Mouse (Mus musculus): Measurements from ENCODE around the gene Olfr56. TPM values are rescaled to one million over a fixed set of nuclear protein-coding genes. Genes with fewer than 3 reads are reported as not detected.
A peak's percentile ranks its signal among the peaks of the same experiment; 100 is the strongest.

The Olfr56 gene
- polyA plus RNA-seq, 1 experiment from 2014 or later = not detected

DNA sequence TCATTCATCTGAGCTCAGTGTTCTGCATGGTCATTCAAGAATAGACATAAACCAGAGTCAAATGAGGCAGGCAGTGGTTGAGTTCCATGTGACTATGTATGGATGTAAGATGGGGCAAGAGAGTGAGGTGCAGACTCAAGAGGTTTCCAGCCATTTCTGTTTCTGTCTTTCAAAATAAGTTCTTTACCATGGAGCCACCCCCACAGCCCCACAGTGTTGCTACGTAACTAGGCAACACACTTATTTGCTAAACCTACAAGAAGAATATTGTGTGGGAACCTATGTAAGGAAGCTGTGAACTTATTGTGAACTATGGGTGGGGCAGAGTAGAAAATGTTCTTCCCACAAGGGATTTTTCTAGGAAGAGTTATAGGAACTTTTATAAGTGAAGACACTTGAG, 104.5 kb downstream of the Olfr56 start:
- 87% methylated on average over 1 of the region's 1 CpGs for WGBS
- no peak for ATAC-seq (replicated peaks; ENCODE audit: insufficient number of reproducible peaks, low FRiP score, low TSS enrichment, low read depth)
- H3K4me3 ChIP-seq (ENCODE audit: low read depth, low read length) = no peak overlapping the region
- no peak for DNase-seq (ENCODE audit: low spot score)
- no peak overlapping the region for H3K4me2 ChIP-seq (ENCODE audit: low read depth, low read length)
- H3K9ac ChIP-seq (replicated peaks; ENCODE audit: low read length) = no peak overlapping the region
- no peaks in the 10 kb centered on the region for H3K36me3 ChIP-seq (replicated peaks; ENCODE audit: control insufficient read depth, insufficient read depth, low read depth, low read length)
- no peaks in the 10 kb centered on the region for H3K4me1 ChIP-seq (ENCODE audit: control insufficient read depth, insufficient read depth, low read length)
- no peak overlapping the region for H3K27ac ChIP-seq (replicated peaks; ENCODE audit: low read depth, low read length)
- no peaks in the 10 kb centered on the region for H3K9me3 ChIP-seq (replicated peaks; ENCODE audit: control insufficient read depth, low read length)
- H3K27me3 ChIP-seq (ENCODE audit: control insufficient read depth, insufficient read depth, low read length) = no peaks in the 10 kb centered on the region; the same call in 1 of the 2 replicates

DNA sequence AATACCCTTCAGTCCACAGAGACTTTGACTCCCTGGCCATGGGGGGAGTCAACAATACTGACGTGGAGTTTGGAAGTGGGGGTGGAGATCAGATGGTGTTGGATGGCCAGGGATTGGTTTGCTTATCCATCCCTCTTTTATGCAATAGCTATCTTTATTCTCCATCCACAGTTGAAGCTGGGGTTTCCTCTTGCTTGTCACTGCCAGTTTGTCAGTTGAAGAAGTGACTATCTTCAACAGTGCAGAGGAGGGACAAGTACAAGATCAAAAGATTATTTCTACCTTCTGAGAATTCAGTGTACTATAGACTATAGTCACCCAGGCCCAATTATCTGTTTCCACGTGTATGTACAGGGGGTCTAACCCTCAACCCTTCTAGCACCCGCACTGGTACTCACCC, 105.1 kb downstream of the Olfr56 start:
- DNase-seq (ENCODE audit: low spot score) (no peak), ATAC-seq (replicated peaks; ENCODE audit: insufficient number of reproducible peaks, low FRiP score, low TSS enrichment, low read depth) (no peak)
- Histone ChIP-seq H3K4me1 (ENCODE audit: control insufficient read depth, insufficient read depth, low read length) (no peaks in the 10 kb centered on the region), H3K27me3 (ENCODE audit: control insufficient read depth, insufficient read depth, low read length) (no peaks in the 10 kb centered on the region; the same call in 1 of the 2 replicates), H3K4me3 (ENCODE audit: low read depth, low read length) (no peak overlapping the region), H3K36me3 (replicated peaks; ENCODE audit: control insufficient read depth, insufficient read depth, low read depth, low read length) (no peaks in the 10 kb centered on the region), H3K27ac (replicated peaks; ENCODE audit: low read depth, low read length) (no peak overlapping the region), H3K9ac (replicated peaks; ENCODE audit: low read length) (no peak overlapping the region), H3K4me2 (ENCODE audit: low read depth, low read length) (no peak overlapping the region), H3K9me3 (replicated peaks; ENCODE audit: control insufficient read depth, low read length) (no peaks in the 10 kb centered on the region)
- whole genome bisulfite sequencing = 69% methylated on average over 3 of the region's 3 CpGs

DNA sequence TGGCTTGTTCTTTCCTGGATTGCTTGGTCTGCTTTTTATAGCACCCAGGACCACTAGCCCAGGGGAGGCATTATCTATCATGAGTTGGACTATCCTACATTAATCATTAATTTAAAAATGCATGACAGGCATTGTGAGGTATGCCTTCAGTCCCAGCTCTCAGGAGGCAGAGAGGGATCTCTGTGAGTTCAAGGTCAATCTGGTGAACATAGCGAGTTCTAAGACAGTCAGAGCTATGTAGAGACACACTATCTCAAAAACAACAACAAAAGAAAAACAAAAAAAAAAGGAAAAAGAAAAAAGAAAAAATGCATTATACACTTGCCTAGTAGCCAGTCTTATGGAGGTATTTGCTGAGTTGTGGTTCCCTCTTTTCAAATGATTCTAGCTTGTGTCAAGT, 105.7 kb downstream of the Olfr56 start:
- Histone ChIP-seq H3K27ac (replicated peaks; ENCODE audit: low read depth, low read length) (no peak overlapping the region), H3K4me1 (ENCODE audit: control insufficient read depth, insufficient read depth, low read length) (no peaks in the 10 kb centered on the region), H3K9ac (replicated peaks; ENCODE audit: low read length) (no peak overlapping the region), H3K4me2 (ENCODE audit: low read depth, low read length) (no peak overlapping the region), H3K36me3 (replicated peaks; ENCODE audit: control insufficient read depth, insufficient read depth, low read depth, low read length) (no peaks in the 10 kb centered on the region), H3K27me3 (ENCODE audit: control insufficient read depth, insufficient read depth, low read length) (no peaks in the 10 kb centered on the region; the same call in 1 of the 2 replicates), H3K9me3 (replicated peaks; ENCODE audit: control insufficient read depth, low read length) (no peaks in the 10 kb centered on the region), H3K4me3 (ENCODE audit: low read depth, low read length) (no peak overlapping the region)
- 74% methylated on average over 1 of the region's 1 CpGs for WGBS
- no peak for ATAC-seq (replicated peaks; ENCODE audit: insufficient number of reproducible peaks, low FRiP score, low TSS enrichment, low read depth)
- DNase-seq (ENCODE audit: low spot score) = no peak

DNA sequence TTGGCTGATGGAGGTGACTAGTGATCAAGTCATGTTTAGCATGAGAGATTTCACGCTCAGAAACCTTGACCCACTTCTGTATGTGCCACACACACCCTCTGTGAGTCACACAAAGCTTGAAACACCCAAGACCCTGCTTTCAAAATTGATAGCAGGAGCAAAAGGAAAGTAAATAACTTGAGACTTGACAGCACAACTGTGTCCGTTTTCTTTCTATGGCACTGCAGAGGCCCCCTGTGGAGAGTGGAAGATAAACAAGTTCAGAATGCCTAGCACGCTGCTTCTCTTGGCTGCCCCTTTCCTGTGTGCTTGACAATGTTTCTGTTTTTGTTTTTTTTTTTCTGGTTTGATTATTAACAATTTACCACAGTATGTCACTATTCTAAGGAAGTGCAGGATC, 106.2 kb downstream of the Olfr56 start:
- H3K27me3 ChIP-seq (ENCODE audit: control insufficient read depth, insufficient read depth, low read length) = no peaks in the 10 kb centered on the region; the same call in 1 of the 2 replicates
- H3K9me3 ChIP-seq (replicated peaks; ENCODE audit: control insufficient read depth, low read length) = no peaks in the 10 kb centered on the region
- H3K4me3 ChIP-seq (ENCODE audit: low read depth, low read length) = no peak overlapping the region
- H3K9ac ChIP-seq (replicated peaks; ENCODE audit: low read length) = no peak overlapping the region
- H3K27ac ChIP-seq (replicated peaks; ENCODE audit: low read depth, low read length) = no peak overlapping the region
- H3K36me3 ChIP-seq (replicated peaks; ENCODE audit: control insufficient read depth, insufficient read depth, low read depth, low read length) = no peaks in the 10 kb centered on the region
- ATAC-seq (replicated peaks; ENCODE audit: insufficient number of reproducible peaks, low FRiP score, low TSS enrichment, low read depth) (no peak), DNase-seq (ENCODE audit: low spot score) (no peak)
- 50% methylated on average over 3 of the region's 3 CpGs for WGBS
- H3K4me2 ChIP-seq (ENCODE audit: low read depth, low read length) = no peak overlapping the region
- H3K4me1 ChIP-seq (ENCODE audit: control insufficient read depth, insufficient read depth, low read length) = no peaks in the 10 kb centered on the region

DNA sequence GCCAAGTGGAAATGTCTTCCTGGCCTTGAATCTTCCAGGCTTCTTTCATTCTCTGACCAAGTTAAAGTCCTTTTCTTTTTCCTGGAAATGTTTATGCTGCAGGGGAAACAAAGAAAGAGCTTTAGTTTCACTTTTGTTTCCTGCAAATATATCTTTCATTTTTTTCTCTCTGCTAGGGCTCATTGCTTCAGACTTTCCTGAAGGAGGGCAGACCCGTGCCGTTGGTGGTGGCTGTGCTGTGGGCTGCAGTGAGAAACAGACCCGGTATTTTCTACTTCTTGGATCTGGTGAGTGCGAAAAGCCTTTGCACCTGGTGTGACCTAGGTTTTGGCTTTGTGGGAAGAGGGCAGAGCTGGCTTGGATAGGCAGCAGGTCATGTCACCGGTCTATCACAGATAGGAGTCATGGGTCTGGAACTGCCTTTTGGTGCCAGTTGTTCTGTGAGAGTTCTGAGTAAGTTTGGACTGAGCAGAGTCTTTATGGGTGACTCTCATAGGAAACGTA, 108.2 kb downstream of the Olfr56 start:
- Histone ChIP-seq H3K4me3 (ENCODE audit: low read depth, low read length) (no peak overlapping the region), H3K9ac (replicated peaks; ENCODE audit: low read length) (no peak overlapping the region), H3K27ac (replicated peaks; ENCODE audit: low read depth, low read length) (no peak overlapping the region), H3K4me2 (ENCODE audit: low read depth, low read length) (no peak overlapping the region), H3K36me3 (replicated peaks; ENCODE audit: control insufficient read depth, insufficient read depth, low read depth, low read length) (no peaks in the 10 kb centered on the region), H3K27me3 (ENCODE audit: control insufficient read depth, insufficient read depth, low read length) (no peaks in the 10 kb centered on the region; the same call in 1 of the 2 replicates), H3K4me1 (ENCODE audit: control insufficient read depth, insufficient read depth, low read length) (no peaks in the 10 kb centered on the region), H3K9me3 (replicated peaks; ENCODE audit: control insufficient read depth, low read length) (no peaks in the 10 kb centered on the region)
- WGBS = 80% methylated on average over 6 of the region's 6 CpGs
- ATAC-seq (replicated peaks; ENCODE audit: insufficient number of reproducible peaks, low FRiP score, low TSS enrichment, low read depth) (no peak), DNase-seq (ENCODE audit: low spot score) (no peak)

DNA sequence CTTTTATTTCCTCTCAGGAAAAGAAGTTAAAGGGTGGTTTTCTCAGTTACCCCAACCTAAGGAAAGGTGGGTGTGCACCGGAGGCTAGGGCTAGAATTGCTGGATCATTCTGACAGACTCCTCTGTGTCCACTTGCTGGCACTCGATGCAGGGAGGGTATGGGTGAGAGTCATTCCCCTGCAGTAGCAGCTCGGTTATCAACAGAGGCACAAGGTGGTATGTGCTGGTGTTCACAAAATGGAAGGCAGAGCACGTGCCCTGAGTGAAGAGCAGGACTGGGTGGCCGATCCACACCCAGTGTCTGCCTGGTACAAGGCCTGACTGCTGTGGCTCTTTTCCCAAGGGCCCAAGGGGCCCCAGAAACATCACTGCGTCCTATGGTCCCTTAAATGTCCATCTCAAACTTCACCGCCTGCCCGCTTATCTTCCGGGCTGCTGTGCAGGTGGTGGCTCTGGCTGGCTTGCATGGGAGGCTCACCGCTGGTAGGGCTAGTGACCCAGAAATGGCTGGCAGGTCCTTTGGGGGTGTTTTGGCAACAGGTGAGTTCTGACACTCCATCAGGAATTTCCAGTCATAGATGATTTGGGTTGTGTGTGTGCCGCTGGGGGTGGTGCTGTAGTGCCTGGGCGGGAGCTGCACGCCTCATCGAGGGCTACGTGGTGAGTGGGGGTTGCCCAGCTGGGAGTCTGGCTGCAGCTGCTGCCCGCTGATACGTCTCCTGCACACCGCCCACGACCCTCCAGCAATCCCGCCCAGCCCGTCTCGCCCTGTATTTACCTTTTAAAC, 109.3 kb downstream of the Olfr56 start:
- Histone ChIP-seq H3K36me3 (replicated peaks; ENCODE audit: control insufficient read depth, insufficient read depth, low read depth, low read length) (no peaks in the 10 kb centered on the region), H3K4me3 (ENCODE audit: low read depth, low read length) (no peak overlapping the region), H3K27me3 (ENCODE audit: control insufficient read depth, insufficient read depth, low read length) (no peaks in the 10 kb centered on the region), H3K9me3 (replicated peaks; ENCODE audit: control insufficient read depth, low read length) (no peaks in the 10 kb centered on the region), H3K4me1 (ENCODE audit: control insufficient read depth, insufficient read depth, low read length) (no peaks in the 10 kb centered on the region), H3K27ac (replicated peaks; ENCODE audit: low read depth, low read length) (no peak overlapping the region), H3K9ac (replicated peaks; ENCODE audit: low read length) (no peak overlapping the region; the same call in 1 of the 2 replicates), H3K4me2 (ENCODE audit: low read depth, low read length) (peak overlapping the region; percentile 16; the same call in 1 of the 2 replicates)
- WGBS = 38% methylated on average over 22 of the region's 22 CpGs
- DNase-seq (ENCODE audit: low spot score) (peak; percentile 33), ATAC-seq (replicated peaks; ENCODE audit: insufficient number of reproducible peaks, low FRiP score, low TSS enrichment, low read depth) (no peak; the same call in 1 of the 2 replicates)

DNA sequence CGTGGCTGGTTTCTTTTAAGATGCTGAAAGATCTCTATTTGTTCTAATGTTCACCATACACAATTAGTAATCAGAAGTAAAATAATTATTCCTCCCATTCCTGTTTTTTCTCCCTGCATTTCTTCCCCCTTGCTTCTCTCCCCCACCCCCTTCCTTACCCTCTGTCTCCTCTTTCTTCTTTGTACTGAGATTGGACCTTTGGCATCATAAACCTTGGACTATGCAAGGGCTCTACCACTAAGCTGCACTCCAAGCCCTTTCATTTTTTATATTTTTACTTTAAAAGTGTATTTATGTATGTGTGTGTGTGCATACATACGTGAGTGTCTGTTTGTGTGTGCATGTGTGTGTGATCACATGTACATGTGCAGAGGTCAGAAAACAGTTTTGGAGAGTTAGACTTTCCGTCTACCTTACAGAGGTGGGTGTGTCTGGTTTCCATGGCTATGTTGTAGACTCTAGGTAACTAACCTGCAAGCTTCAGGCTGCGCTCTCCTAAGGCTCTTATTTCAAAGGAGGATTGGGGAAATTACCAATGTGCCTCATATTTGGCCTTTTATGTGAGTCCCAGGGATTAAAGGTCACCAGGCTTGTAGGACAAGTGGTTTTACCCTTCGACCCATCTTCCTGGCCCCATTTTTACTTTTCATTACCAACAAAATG, 110.4 kb downstream of the Olfr56 start:
- DNase-seq (ENCODE audit: low spot score) (no peak), ATAC-seq (replicated peaks; ENCODE audit: insufficient number of reproducible peaks, low FRiP score, low TSS enrichment, low read depth) (no peak)
- Histone ChIP-seq H3K9me3 (replicated peaks; ENCODE audit: control insufficient read depth, low read length) (no peaks in the 10 kb centered on the region), H3K27ac (replicated peaks; ENCODE audit: low read depth, low read length) (no peak overlapping the region), H3K9ac (replicated peaks; ENCODE audit: low read length) (no peak overlapping the region), H3K4me3 (ENCODE audit: low read depth, low read length) (no peak overlapping the region), H3K36me3 (replicated peaks; ENCODE audit: control insufficient read depth, insufficient read depth, low read depth, low read length) (no peaks in the 10 kb centered on the region), H3K4me1 (ENCODE audit: control insufficient read depth, insufficient read depth, low read length) (no peaks in the 10 kb centered on the region), H3K4me2 (ENCODE audit: low read depth, low read length) (no peak overlapping the region), H3K27me3 (ENCODE audit: control insufficient read depth, insufficient read depth, low read length) (no peaks in the 10 kb centered on the region)
- WGBS = 84% methylated on average over 5 of the region's 5 CpGs
